Mouse (Mus musculus) adrenal gland, postnatal 14 days (tissue): ENCODE measurements around the gene Alyref. TPM values are rescaled to one million over a fixed set of nuclear protein-coding genes. Genes with fewer than 3 reads are reported as not detected.

Experiments
- DNase-seq: peaks from one replicate; pipeline ENCODE4 v3.0.0; 2021; ENCODE audit warnings: mixed read lengths
- total RNA-seq: library from RNA; stranded (reverse); gene quantifications from 2 replicates; pipeline ENCODE4 v1.2.3, GENCODE M21; 2021

The Alyref gene
- total RNA-seq, 1 experiment from 2014 or later = 128 TPM

DNA sequence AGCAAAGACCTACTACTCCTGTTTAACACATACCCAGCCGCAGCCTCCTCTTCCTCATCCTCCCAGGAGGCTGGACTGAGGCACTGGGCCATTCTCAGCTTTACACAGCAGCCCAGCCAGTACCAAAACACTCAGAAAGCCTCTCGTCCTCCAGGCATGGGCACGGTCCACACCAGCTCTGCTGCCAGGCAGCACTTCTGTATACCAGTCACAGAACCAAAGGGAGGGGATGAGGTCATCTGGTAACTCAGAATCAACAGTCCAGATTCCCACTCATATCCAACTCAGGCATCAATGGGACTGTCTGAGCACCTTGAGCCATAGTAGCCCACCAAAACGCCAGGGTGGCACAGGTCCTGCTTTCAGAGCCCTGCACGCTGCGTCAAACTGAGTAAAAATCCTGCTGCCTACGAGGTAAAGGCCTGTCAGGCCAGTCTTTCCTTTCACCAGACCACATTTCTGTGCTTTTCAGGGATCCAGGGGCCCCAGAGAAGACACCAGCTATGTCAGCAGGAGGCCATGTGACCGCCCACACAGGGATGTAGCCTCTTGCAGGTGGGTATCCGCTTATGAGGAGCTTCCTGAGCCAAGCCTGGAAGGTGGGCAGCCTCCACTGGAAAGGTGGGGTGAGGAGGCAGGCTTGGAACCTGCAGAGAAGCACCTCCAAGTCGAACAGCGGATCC is 28.8 kb upstream of the Alyref start:
- DNase-seq = no peak

DNA sequence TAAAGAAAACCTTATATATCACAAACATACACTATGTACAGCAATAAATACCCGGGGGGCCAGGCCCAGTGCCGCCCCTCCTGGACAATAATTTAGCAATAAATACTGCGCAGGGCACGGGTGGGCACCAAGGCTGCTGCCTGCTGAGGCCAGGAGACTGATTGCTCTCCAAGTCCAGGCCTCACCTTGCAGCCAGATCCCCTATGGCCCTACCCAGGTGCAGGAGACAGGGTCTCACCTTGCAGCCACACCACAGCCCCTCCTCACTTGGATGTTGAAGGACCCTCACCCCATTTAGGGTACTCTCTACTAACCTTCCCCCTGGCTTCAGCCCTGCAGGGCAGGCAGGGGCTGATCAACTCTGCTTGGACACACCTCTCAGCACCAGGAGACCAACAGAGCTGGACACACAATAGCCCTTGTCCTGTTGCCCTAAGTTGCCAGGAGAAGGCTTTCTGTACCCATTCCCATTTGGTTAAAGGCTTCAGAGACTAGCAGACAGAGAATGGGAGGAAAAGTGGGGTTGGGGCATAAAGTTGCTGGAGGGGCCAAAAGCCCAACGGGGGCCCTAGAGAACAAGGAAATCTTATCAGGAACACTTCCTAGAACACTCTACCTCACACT is 27.1 kb upstream of the Alyref start, which contains the start of gene Sirt7:
Gene Sirt7 (minus strand): TSS at position 89 of the 624 bp plus-strand sequence.
- no peak for DNase-seq

DNA sequence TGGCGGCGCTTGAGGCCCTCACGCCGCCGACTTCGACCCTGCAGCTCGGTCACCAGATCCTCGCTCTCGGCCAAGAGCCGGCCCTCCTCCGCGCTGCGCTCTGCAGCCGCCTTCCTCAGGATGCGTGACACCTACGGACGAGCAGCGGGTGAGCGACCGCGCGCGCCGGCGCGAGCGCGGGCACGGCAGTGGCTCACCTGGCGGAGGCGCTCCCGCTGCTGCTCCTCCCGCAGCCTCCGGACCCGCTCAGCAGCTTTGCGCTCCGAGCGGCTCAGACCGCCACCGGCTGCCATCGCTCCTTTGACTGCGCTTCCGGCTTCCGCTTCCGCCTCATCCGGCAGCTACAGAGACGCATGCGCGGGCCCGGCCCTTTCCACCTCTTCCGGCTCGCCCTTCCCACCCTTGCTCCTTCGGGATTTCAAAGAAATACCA is 26.5 kb upstream of the Alyref start:
- DNase-seq = peak; percentile 93

DNA sequence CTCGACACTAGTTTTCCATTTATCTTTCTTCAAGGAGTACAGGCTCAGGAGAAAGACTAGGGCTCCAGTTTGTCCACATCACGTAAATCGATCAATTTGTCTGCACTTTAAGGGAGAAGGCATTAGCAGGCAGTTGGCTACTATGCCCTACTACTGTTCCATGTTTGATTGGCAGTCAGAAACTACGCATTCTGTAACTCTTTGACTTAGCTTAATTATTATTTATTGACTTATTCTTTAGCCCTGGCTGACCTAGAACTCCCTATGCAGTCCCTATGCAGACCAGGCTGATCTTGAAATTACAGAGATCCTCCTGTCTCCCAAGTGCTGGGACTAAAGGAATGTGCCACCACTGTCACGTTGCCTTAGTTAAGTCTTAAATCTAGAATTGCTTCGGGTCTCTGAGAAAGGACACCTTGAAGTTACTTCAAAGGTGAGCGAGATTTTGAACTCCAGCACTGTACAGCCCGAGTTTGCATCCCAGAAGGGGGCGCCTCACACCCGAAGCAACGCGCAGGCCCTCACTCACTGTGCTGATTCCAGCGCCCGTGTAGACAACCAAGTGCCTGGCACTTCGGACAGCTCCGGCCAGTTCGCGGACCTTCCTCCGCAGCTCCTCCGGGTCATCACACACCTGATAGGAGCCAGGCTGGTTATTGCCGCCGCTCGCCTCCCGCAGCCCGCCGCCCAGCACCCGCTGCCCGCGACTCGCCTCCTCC is 26.0 kb upstream of the Alyref start:
- peak; percentile 87 for DNase-seq

DNA sequence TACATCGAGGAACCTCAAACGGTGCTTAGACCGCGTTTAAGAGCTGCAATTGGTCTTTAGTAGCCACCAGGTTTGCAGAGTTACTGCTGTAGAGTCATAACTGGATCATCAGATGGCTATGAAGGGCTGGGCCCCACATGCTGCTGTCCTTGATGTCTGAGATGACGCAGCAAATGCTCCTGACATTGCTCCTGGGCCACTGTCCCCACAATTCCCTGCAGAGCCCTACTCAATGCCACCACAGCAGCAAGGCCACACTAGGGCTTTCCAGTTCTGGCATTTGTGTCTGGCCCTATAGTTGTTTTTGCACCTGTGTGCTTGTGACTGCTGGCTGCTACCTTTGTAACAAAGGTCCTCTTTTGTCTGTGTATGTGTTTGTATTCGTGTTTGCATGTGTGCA is 24.6 kb upstream of the Alyref start:
- DNase-seq = peak; percentile 66

DNA sequence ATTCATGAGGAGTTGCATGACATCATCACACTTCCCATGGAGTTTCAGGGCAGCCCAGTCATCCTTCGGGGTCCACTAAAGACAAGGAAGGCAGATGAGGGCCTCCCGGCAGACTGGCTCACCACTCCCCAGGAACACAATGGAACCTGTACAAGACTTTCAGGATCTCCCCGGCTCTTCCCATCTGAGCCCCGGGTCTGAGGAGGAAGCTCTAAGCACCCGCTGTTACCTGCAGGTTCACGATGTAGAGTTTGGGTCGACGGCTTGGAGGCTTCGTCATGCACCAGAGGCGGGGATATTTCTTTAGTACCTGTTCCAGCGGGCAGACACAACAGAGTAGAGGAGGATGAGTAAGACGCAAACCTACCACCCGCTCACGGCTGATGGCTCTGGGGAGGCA is 22.0 kb upstream of the Alyref start:
- DNase-seq = no peak

DNA sequence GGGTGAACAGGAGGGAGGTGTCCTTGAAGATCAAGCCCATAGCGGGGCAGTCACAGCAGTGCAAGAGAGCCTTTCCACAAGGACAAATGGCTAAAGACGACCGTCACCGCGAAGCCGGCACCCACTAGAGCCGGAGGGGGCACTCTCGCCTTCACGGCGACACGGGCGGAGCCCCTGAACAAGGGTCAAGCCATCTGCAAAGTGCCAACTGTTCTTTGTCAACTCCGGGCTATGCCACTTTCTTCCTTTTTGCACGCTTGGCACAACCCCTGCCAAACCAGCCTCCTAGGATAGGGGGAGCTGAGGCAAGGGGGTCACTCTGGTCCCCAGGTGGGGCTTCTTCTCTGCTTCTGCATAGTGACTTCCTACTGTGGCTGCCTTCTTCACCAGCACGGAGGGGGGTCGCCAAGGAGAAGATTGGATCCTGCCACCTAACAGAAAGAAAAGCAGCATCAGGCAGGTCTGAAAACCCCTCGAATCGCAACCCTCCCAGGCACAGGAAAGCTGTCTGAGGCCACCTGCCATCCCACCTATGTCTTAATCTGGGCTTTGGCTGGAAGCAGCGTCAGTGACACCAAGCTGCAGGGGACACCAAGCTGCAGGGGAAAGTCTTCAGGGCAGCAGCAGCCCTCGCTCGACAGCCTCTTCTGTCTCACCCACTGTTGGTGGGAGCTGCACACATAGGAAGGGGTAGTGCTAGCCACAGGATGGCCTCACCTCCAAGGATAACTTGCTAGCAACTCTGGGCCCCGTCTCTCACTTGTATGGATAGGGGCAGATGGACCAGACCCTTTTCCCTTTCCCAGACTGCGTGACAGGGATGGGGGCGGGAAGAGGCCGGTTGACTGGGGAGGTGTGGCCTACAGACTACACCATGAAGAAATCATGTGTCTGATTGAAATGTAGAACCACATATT is 20.7 kb upstream of the Alyref start:
- peak; percentile 43 for DNase-seq

DNA sequence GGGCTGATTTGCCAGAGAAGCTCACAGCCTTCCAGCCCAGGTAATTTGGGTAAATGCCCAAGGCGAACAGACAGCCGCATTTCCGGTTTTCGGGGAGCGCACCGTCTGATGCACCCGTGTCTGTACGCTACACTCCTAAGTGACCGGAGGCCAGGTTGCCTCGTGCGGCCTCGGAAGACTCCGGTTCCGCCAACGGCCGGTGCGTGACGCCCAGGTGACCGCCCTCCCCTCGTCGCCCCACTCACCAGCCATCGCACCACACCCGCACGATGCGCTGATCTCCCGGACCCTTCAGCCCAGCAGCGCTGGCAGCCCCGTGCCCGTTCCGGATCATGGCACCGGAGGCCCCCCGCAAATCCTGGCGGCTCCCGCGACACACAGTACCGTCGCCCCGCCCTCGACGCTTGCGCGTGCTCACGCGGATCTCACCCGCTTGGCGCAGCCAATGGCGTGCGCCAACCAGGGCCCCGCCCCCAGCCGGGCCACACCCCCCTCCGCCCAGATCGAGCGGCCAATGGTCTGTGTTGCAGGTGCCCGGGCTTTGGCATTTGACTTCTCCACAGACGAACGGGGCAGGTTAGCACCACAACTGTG is 19.5 kb upstream of the Alyref start, which contains the start of gene Pcyt2:
Gene Pcyt2 (minus strand): TSS at position 418 of the 594 bp plus-strand sequence.
- DNase-seq = peak; percentile 97

DNA sequence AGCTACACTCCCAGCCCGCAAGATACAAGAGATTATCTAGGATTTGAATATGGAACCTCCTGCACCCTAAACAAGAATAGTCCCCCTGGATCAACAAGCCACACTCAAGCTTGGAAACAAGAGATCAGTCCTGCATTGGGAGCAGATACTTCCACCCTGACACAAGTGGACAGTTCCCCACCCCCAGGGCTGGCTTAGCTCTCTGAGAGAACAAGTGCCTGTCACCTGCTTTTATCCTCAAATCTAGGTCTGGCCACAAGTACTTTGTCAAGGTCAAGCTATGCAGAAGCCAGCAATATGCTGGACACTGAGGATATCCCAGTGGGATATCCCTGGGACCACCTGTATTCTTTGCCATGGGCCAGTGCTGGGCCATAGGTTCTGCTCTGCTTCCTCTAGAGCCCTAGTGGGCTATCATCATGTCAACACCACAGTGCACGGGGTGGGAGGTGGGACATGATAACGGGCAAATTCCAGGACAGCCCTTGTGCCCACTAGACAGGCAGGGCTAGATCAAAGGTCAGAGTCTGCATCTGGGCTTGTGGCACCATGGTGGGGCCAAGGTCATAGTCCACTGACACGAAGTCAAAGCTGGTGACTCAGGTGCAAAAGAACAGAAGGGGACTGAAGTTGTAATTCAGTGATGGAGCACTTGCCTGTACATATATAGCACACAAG is 18.6 kb upstream of the Alyref start:
- no peak for DNase-seq

DNA sequence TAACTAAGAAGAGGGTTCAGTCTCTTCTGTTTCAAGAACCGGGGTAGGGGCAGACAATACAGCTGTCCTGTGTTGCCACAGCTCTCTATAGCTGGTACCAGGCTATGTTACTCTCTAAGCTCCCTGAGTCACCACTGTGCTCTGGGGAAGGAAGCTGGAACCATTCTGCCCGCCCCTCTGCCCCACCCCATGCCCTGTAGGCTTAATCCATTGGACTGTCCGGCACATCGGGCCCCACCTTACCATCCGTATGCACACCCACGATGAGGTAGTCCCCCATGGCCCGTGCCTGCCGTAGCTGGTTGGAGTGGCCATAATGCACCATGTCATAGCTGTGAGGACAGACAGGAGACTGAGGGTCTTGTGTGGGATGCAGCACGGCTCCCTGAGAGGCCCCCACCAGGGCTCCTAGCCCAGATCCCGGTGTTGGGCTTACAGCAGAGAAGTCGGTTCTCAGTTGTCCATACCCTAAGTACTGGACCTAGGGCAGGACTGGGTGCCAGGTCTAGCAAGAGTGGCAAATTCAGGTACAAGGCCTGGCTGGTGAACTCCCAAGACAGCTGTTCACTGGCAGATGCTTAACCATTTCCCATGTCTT is 17.5 kb upstream of the Alyref start:
- no peak for DNase-seq

DNA sequence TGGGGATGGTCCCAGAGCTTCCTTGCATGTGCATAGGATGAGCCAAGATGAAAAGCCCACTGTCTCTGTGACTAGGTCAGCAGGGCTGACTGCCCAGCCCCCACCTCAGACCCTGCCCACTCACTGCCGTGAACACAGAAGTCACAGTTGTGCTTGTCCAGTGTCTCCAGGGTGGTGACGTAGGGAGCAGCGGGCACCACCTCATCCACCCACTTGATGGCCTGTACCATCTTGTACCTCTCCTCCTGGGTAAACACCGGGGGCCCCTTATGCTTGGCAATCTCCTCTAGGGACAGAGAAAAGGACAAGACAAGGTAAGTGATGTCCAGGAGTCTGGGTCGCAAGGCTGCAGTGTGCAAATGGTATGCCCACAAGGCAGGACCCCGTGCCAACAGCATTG is 17.0 kb upstream of the Alyref start:
- no peak for DNase-seq

DNA sequence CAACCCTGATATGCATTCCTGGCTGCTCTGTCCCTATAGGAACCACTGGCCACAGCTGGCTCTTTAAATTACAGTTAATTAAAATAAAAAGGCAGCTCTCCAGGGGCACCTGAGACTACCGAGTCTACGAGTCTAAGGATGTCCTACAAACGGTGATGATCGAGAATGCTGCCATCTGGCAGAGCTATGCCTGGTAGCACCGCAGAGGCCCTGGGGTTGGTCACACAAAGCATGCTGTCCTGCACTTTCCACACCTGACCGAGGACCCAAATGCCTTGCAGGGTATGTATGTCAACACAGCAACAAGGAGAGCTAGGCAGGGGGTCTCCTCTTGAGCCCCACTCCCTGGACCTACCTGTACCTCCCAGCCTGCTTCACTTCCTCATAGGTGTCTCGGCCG is 15.8 kb upstream of the Alyref start:
- DNase-seq = no peak

DNA sequence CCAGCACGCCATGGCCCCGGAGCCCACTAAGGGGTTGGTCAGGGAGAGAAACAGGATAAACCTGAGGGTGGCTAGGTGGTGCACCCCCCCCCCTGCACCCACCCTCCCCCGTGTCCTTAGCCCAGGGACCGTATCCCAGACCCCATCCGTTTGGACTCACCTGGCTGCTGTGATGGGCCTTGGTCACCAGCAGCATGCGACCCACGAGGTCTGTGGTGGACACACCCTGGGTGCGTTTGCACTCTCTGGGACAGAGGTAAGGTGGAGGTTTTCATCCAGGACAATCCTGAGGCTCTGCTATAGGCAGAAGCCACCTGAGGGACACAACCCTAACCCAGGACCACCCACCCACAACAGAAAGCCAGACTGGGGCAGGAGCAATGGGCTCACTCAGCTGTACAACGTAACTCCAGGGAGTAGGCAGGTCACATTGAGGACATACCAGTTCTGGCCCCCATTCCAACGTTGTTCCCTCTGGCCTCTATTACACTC is 15.4 kb upstream of the Alyref start:
- no peak for DNase-seq

DNA sequence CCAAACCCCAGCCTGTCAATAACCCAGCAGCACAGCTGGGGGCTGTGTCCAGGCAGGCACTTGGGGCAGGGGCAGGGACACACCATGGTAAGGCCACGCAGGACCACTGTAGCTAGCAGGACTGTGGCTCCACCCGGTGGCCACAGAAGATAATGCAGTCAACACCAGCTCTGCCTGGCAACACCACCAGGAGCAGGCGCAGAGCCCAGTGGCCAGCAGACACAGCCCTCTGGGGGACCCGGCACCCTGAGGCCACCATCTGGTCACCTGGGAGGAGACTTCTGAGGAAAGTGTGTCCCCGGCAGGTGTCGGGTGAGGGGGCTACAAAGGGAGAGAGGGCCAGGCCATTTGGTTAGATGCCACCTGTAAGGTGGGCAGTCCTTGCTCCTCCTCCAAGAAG is 14.6 kb upstream of the Alyref start:
- peak; percentile 89 for DNase-seq

DNA sequence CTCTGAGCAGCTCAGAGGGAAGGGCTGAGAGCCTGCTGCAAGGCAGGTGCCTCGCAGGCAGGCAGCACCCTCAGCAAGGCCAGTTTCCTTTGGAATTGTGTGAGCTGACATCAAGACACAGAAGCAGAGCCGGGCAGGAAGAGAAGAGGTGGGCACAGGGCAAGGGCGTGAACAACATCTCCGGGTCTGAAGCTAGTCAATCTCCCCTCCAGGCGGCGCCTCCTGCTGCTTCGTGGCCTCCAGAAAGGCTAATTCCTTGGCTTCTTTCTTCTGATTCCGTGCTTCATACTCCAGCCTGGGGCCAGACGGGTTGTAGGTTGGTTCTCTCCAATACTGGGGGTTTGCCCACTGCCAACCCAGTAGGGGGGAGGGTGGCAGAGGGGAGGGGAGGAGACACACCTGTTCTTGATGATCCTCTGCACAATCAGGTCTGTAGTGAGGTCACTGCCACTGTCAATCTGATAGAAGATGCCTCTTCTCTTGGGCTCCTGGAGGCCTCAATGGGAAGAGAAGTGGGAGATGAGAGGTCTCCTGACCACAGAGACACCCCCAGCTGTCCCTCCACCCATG is 12.4 kb upstream of the Alyref start:
- DNase-seq = no peak

DNA sequence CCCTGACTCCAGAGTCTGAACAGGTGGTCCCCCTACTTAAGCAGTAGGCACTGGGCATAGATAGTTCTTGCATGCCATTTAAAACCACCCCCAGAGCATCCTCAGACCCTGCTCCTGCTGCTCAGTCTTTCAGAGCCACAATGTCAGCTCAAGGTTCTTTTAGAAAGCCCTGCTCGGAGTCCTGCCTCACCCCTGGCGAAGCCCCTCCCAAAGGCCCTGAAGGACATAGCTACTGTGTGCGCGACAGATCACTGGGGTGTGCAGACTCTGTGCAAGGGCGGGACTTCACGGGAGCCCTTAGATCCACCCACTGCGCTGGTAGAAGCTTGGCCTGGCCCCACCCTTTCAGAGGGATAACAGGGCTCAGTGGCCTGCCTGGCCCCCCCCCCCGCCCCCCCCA is 11.1 kb upstream of the Alyref start:
- DNase-seq = peak; percentile 74

DNA sequence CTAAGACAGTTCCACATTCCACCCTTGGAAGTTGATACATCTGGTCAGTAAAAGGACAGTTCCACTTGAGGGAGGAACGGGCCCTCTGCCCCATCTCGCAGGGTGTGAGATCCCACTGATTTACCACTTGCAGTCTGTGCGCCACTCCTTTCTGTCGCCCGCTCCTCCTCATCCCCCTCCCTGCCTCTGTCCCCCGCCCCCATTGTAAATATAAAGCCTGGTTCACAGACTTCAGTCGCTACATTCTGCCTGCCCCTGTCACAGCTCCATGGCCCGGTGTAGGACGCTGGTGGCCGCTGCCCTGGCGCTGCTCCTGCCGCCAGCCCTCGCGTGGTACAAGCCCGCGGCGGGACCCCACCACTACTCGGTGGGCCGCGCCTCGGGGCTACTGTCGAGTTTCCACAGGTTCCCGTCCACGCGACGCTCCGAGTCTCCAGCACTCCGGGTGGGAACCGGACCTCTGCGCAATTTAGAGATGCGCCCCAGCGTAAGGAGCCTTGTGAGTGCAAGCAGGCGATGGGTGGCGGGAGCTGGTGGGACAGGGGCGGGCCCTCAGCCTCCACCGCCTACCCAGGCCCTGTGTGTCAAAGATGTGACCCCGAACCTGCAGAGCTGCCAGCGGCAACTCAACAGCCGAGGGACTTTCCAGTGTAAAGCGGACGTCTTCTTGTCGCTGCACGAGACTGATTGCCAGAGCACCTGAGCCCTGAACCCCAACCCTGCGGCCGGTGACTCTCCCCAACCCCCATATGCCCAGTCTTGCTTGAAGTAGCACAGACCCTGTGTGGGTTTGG is 10.3 kb upstream of the Alyref start, which contains the start of gene Npb:
Gene Npb (plus strand): TSS at position 237 of the 794 bp plus-strand sequence.
- peak; percentile 25 for DNase-seq

DNA sequence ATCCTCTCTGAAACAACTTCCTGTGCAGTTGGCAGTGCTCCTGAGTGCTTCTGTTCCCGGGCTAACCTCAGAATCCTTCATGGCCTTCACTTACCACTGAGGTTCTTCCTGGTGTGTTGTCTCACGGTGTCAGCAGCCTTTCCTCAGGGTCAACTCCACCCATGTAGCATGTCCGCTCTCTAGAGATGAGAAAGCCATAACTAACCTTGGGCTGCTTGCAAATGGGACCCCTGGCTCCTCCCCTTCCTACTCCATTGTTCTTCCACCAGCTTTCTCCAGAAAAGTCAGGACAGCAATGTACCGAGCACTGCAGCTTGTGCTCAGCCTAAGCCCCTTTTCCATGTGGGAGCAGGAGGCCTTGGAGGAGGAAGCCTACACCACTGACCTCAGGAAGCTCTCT is 8.6 kb upstream of the Alyref start:
- DNase-seq = peak; percentile 47

DNA sequence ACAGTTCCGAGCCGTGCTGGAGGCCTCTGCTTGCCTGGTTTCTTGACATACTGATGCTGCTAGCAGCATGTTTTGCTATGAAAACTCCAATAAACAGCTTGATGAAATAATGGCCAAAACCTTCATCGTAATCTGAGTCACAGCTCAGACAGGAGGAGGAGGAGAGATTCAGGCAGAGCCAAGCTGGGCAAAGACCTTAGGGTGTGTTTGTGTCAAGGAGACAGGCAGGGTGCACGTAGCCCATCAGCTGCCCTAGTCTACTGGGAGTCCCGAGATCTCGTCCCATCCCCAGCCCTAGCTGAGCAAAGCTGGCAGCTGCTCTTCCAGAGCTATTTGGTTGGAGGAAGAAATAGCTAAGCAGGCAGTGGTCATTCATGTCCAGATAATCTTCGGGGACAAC is 7.5 kb upstream of the Alyref start:
- peak; percentile 52 for DNase-seq
